Mouse (Mus musculus) liver, adult 2 months (tissue): ENCODE data around the gene Ccdc160. TPM values are rescaled to one million over a fixed set of nuclear protein-coding genes. Genes with fewer than 3 reads are reported as not detected.

Source experiments
- DNase-seq: peaks from one replicate; pipeline ENCODE4 v3.0.0-alpha.2; 2011; ENCODE audit warnings: low read depth, low spot score; ENCODE audit errors: extremely low read depth
- H3K27ac ChIP-seq: fragments of 200-500 bp; replicated peaks from 2 replicates; pipeline ENCODE4 v1.5.1; 2012; ENCODE audit warnings: low read depth, mild to moderate bottlenecking, control low read depth, inconsistent platforms, low read length; ENCODE audit not compliant: insufficient read depth
- H3K27me3 ChIP-seq: fragments of 200-500 bp; 2 replicates; pipeline ENCODE4 v1.6.1; 2012; ENCODE audit warnings: mild to moderate bottlenecking, moderate library complexity, low read length, inconsistent platforms; ENCODE audit not compliant: control insufficient read depth, insufficient read depth
- H3K36me3 ChIP-seq: fragments of 200-500 bp; 2 replicates; pipeline ENCODE4 v1.6.1; 2012; ENCODE audit warnings: low read length, inconsistent platforms; ENCODE audit not compliant: control insufficient read depth, insufficient read depth
- H3K4me1 ChIP-seq: fragments of 200-500 bp; 2 replicates; pipeline ENCODE4 v1.6.1; 2011; ENCODE audit warnings: low read length; ENCODE audit not compliant: control insufficient read depth, insufficient read depth
- H3K4me3 ChIP-seq: fragments of 200-500 bp; 2 replicates; pipeline ENCODE4 v1.5.1; 2011; ENCODE audit warnings: low read depth, mild to moderate bottlenecking, control low read depth, low read length, moderate library complexity; ENCODE audit not compliant: insufficient read depth
- H3K79me2 ChIP-seq: fragments of 200-500 bp; 2 replicates; pipeline ENCODE4 v1.6.1; 2012; ENCODE audit warnings: inconsistent platforms, mild to moderate bottlenecking, low read length, moderate library complexity; ENCODE audit not compliant: control insufficient read depth, insufficient read depth
- H3K9ac ChIP-seq: fragments of 200-500 bp; 2 replicates; pipeline ENCODE4 v1.6.1; 2012; ENCODE audit warnings: low read depth, mild to moderate bottlenecking, control low read depth, inconsistent platforms, low read length
- CTCF ChIP-seq: fragments of 200-500 bp; IDR thresholded peaks from 2 replicates; pipeline ENCODE4 v1.5.1; 2011; ENCODE audit warnings: low read depth, low read length, control low read depth
- POLR2A ChIP-seq: fragments of 200-500 bp; IDR thresholded peaks from 2 replicates; pipeline ENCODE4 v1.6.1; 2011; ENCODE audit warnings: low read length, control low read depth; ENCODE audit not compliant: insufficient read depth; ENCODE audit errors: extremely low read depth
- WGBS: fragments of 180-500 bp; shearing (Covaris S2); methylation state at CpG from one replicate; pipeline ENCODE4 v1.1.7; 2018; 5-methylcytosine and 5-hydroxymethylcytosine counted together
- polyA plus RNA-seq: library from polyadenylated mRNA; depleted of rRNA; stranded (reverse); fragments of >200 nt; gene quantifications from 2 replicates; pipeline ENCODE4 v1.2.3, GENCODE M21; 2012; rRNA removed
- total RNA-seq: library from RNA; depleted of rRNA; stranded (reverse); fragments of >200 nt; gene quantifications from 2 replicates; pipeline ENCODE4 v1.2.3, GENCODE M21; 2014; rRNA removed

Ccdc160 gene
- total and polyA plus RNA-seq, 2 experiments, result 0.37 TPM; not detected in 1

DNA sequence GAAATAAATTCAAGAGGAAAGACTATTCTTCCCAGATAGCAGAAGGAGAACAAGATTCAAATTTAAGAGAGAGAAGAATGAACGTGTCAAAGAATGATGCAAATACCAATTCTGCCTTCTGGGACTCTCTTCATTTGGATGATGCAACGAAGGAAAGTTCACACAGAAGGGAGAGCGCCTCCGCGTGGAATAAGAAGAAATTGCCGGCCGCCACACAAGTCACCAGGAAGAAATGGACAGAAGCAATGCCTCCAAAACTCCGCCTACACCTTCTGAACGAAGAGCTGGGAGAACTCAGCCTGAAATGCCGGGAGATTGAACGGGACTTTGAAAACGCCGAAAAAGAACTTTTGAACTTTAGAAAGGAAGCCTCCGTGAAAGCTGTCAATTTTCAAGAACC is 7.3 kb downstream of the Ccdc160 start:
- Histone ChIP-seq H3K27me3 (no peaks in the 10 kb centered on the region), H3K4me3 (no peak overlapping the region), H3K27ac (no peak overlapping the region), H3K9ac (no peak overlapping the region), H3K36me3 (no peaks in the 10 kb centered on the region), H3K79me2 (no peaks in the 10 kb centered on the region), H3K4me1 (no peaks in the 10 kb centered on the region)
- DNase-seq, result no peak
- 68% methylated on average over 14 of the region's 14 CpGs for WGBS
- no peak for TF ChIP-seq POLR2A
- no peak for TF ChIP-seq CTCF

DNA sequence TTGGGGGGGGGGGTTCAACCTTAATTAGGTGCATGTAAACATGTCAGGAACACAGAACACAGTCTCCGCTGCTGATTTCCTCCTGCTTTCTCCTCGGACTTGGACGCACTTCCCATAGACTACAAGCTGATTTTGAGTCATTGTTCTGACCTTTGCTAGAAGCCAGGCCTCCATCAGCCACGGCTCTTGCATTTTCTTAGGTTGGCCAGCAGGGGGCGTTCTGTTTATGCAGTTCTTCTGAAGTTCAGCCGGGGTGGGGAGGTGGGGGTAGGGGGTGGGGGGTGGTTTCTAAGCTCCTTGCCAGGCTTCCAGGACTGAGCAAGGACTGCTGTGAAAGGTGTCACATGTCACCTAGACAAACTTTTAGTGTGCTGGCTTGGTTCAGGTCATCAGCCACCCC is 8.6 kb downstream of the Ccdc160 start:
- Histone ChIP-seq H3K9ac (no peak overlapping the region), H3K4me3 (no peak overlapping the region), H3K27me3 (no peaks in the 10 kb centered on the region), H3K36me3 (no peaks in the 10 kb centered on the region), H3K4me1 (no peaks in the 10 kb centered on the region), H3K27ac (no peak overlapping the region), H3K79me2 (no peaks in the 10 kb centered on the region)
- no peak for TF ChIP-seq POLR2A
- peak; percentile 7; the same call in 1 of the 2 replicates for TF ChIP-seq CTCF
- no peak for DNase-seq
- WGBS, result 36% methylated on average over 6 of the region's 6 CpGs

DNA sequence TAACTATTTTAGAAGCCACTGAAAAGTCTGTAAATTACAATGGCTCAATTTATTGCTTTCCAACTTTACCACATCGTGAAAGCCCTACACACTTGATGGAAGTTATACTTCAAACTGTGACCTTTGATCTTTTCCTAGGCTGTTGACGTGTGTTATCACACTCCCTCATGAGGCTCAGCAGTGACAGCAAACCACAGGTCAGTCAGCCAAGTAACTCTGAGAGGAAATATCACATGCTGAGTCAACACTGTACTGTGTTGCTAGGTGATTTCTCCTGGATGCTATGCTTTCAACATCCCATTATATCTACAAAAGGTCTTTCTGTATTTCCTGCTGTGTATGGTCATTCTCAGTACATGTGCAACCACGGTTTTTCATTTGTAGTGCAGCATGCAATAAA is 28.3 kb downstream of the Ccdc160 start:
- Histone ChIP-seq H3K27ac (no peak overlapping the region), H3K79me2 (no peaks in the 10 kb centered on the region), H3K4me3 (no peak overlapping the region), H3K27me3 (no peaks in the 10 kb centered on the region), H3K4me1 (no peaks in the 10 kb centered on the region), H3K9ac (no peak overlapping the region), H3K36me3 (no peaks in the 10 kb centered on the region)
- WGBS, result 18% methylated on average over 3 of the region's 3 CpGs
- no peak for DNase-seq
- TF ChIP-seq CTCF, result no peak
- no peak for TF ChIP-seq POLR2A

Other genes with a start within 250 kb of the Ccdc160 start
- 0.65 and 0.81 TPM in 2 replicates for gene Gpc3, start 177.2 kb upstream of the Ccdc160 start, total RNA-seq
- gene Gpc3, start 177.2 kb upstream of the Ccdc160 start, polyA plus RNA-seq, result 0.86 and 1.6 TPM in 2 replicates
- gene Phf6, start 121.1 kb downstream of the Ccdc160 start, total RNA-seq, result 4.5 and 5.7 TPM in 2 replicates
- 0.80 and 0.90 TPM in 2 replicates for gene Phf6, start 121.1 kb downstream of the Ccdc160 start, polyA plus RNA-seq
- gene Hprt, start 196.9 kb downstream of the Ccdc160 start, total RNA-seq, result 50.3 and 56.2 TPM in 2 replicates
- gene Hprt, start 196.9 kb downstream of the Ccdc160 start, polyA plus RNA-seq, result 11.9 and 16.7 TPM in 2 replicates